Comparison of ENCODE assay signal across 8 mouse cellular contexts in genomic region chrX:73774168-73774760, GRCm38 (mm10). TPM values are rescaled to one million over a fixed set of nuclear protein-coding genes. Genes with fewer than 3 reads are reported as not detected.
DNase-seq lines count a peak whose midpoint lies in the region; ATAC-seq and TF ChIP-seq lines count a peak whose summit lies in the region.

Gene Srpk3 (plus strand): TSS chrX:73774405.

- H3K27me3 ChIP-seq in midbrain, embryonic 14.5 days (ENCODE audit: control insufficient read depth, insufficient read depth, low read length) = no peaks in the 10 kb centered on the region

- H3K4me2 ChIP-seq in midbrain, embryonic 14.5 days (ENCODE audit: low read length) = no peak within 1 kb of the TSS

- no peak within 1 kb of the TSS for H3K9ac ChIP-seq in midbrain, embryonic 14.5 days (replicated peaks; ENCODE audit: low read length)

- no peaks in the 10 kb centered on the region for H3K4me1 ChIP-seq in lung, adult 2 months (ENCODE audit: control insufficient read depth, insufficient read depth, low read length)
- no peaks in the 10 kb centered on the region for H3K4me1 ChIP-seq in midbrain, embryonic 14.5 days (ENCODE audit: control insufficient read depth, insufficient read depth, low read length)

- no peak for DNase-seq in lung, adult 2 months
- no peak for DNase-seq in lung, postnatal 36 days
- peak; percentile 59 for DNase-seq in gastrocnemius, postnatal 25 days
- DNase-seq in heart, postnatal 14 days = peak; percentile 37 to 55
- DNase-seq in midbrain, embryonic 14.5 days = no peak
- DNase-seq in cerebellum, postnatal 36 days = no peak
- no peak for DNase-seq in retina, postnatal 1 day

- no peak within 1 kb of the TSS for H3K27ac ChIP-seq in midbrain, embryonic 14.5 days (replicated peaks; ENCODE audit: low read depth, low read length)

- intact Hi-C loops in heart, postnatal 14 days (cut with DNase I) = no loop called here

- no peaks in the 10 kb centered on the region for H3K9me3 ChIP-seq in midbrain, embryonic 14.5 days (ENCODE audit: control insufficient read depth, low read length)

- TF ChIP-seq POLR2A in lung, adult 2 months (IDR thresholded peaks at IDR 0.05; ENCODE audit: borderline replicate concordance, extremely low read depth, low read depth, low read length) = no peak

- 0 out of 2 replicates have a peak, but pooled peaks have one; percentile 8 for ATAC-seq in midbrain, embryonic 14.5 days (ENCODE audit: low FRiP score, low TSS enrichment)
- no peak for ATAC-seq in erythroblast, adult 5-6 weeks (replicated peaks; ENCODE audit: low FRiP score, poor library complexity, severe bottlenecking)

- TF ChIP-seq CTCF in lung, adult 2 months (IDR thresholded peaks at IDR 0.05; ENCODE audit: insufficient read depth, low read length) = no peak

- 38% methylated on average over 9 of the region's 9 CpGs for WGBS in lung, adult 2 months
- 64% methylated on average over 9 of the region's 9 CpGs for WGBS in midbrain, embryonic 14.5 days

- peaks cover 14% of the 10 kb centered on the region for H3K36me3 ChIP-seq in midbrain, embryonic 14.5 days (ENCODE audit: control insufficient read depth, insufficient read depth, low read length)

- no peak within 1 kb of the TSS for H3K4me3 ChIP-seq in lung, adult 2 months (replicated peaks; ENCODE audit: extremely low read depth, low read depth, low read length)
- no peak within 1 kb of the TSS for H3K4me3 ChIP-seq in midbrain, embryonic 14.5 days (replicated peaks; ENCODE audit: low read depth, low read length)

RNA-seq across cellular contexts. Expression of gene Srpk3, which starts in this region (rescaled TPM):
- 7.1 and 13.1 TPM in 2 replicates for polyA plus RNA-seq in lung, adult 2 months (2012; rRNA removed)
- total RNA-seq in gastrocnemius, postnatal 25 days (2021) = 10 to 100 TPM; 39.6 to 60.5 TPM
- total RNA-seq in heart, postnatal 14 days (2021) = 10 to 100 TPM; 23.9 to 29.3 TPM
- polyA plus RNA-seq in midbrain, embryonic 14.5 days (2014; fragmentation: Nextera tagmentation; extraction: Ambion mirVana) = 1.5 and 2.5 TPM in 2 replicates
- total RNA-seq in erythroblast, adult 5-6 weeks (2015; ENCODE audit: low replicate concordance) = not detected in 2 replicates
- total RNA-seq in erythroblast, adult 5-6 weeks (2017; ENCODE audit: low replicate concordance) = not detected in 2 replicates

Comparison
In these comparisons a context has a peak if more than half of its experiments do, and no peak if none do; other contexts are left out.
1. RNA of gene Srpk3 (total RNA-seq): 39.6 to 60.5 TPM in gastrocnemius, postnatal 25 days and 23.9 to 29.3 TPM in heart, postnatal 14 days; not detected in erythroblast, adult 5-6 weeks; every median in the first group is over 10 times any median in the second.
2. DNase-seq: peak in gastrocnemius, postnatal 25 days (single experiment) and heart, postnatal 14 days (2 of 2); none in lung, adult 2 months (single experiment), lung, postnatal 36 days (single experiment), midbrain, embryonic 14.5 days (single experiment), cerebellum, postnatal 36 days (0 of 2) and retina, postnatal 1 day (single experiment).